Mouse (Mus musculus) embryonic facial prominence, embryonic 15.5 days (tissue): ENCODE results near the gene Trrap. TPM values are rescaled to one million over a fixed set of nuclear protein-coding genes. Genes with fewer than 3 reads are reported as not detected.

ENCODE experiments used
- ATAC-seq: fragments of 200-750 bp; cut with Nextera tagmentation; 2 replicates; pipeline ENCODE4 v1.8.0; 2017; ENCODE audit warnings: low read depth, moderate TSS enrichment; ENCODE audit not compliant: insufficient number of reproducible peaks, low FRiP score, low TSS enrichment
- H3K27ac ChIP-seq: fragments of 300-500 bp; sonication (generic); replicated peaks from 2 replicates; pipeline ENCODE4 v1.5.1; 2015; ENCODE audit warnings: mild to moderate bottlenecking, inconsistent platforms
- H3K27me3 ChIP-seq: fragments of 300-500 bp; sonication (generic); 2 replicates; pipeline ENCODE4 v1.6.1; 2015; ENCODE audit warnings: inconsistent platforms
- H3K36me3 ChIP-seq: fragments of 300-500 bp; sonication (generic); 2 replicates; pipeline ENCODE4 v1.6.1; 2015; ENCODE audit warnings: mild to moderate bottlenecking, inconsistent platforms
- H3K4me1 ChIP-seq: fragments of 300-500 bp; sonication (generic); 2 replicates; pipeline ENCODE4 v1.6.1; 2015; ENCODE audit warnings: inconsistent platforms
- H3K4me2 ChIP-seq: fragments of 300-500 bp; sonication (generic); replicated peaks from 2 replicates; pipeline ENCODE4 v1.6.1; 2015; ENCODE audit warnings: mild to moderate bottlenecking, inconsistent platforms
- H3K4me3 ChIP-seq: fragments of 300-500 bp; sonication (generic); replicated peaks from 2 replicates; pipeline ENCODE4 v1.5.1; 2015; ENCODE audit warnings: mild to moderate bottlenecking, inconsistent platforms
- H3K9ac ChIP-seq: fragments of 300-500 bp; sonication (generic); 2 replicates; pipeline ENCODE4 v1.6.1; 2015; ENCODE audit warnings: inconsistent platforms
- H3K9me3 ChIP-seq: fragments of 300-500 bp; sonication (generic); replicated peaks from 2 replicates; pipeline ENCODE4 v1.6.1; 2016; ENCODE audit warnings: inconsistent platforms
- WGBS: fragments of 180-500 bp; shearing (Covaris S2); methylation state at CpG from one replicate; pipeline ENCODE4 v1.1.7; 2015; 5-methylcytosine and 5-hydroxymethylcytosine counted together
- polyA plus RNA-seq: library from polyadenylated mRNA; unstranded; fragments of >200 nt; fragmentation: Nextera tagmentation; extraction: Ambion mirVana; gene quantifications from 2 replicates; pipeline ENCODE4 v1.2.1, GENCODE M21; 2015

Trrap gene
- polyA plus RNA-seq, 1 experiment from 2014 or later, result 68.6 TPM

DNA sequence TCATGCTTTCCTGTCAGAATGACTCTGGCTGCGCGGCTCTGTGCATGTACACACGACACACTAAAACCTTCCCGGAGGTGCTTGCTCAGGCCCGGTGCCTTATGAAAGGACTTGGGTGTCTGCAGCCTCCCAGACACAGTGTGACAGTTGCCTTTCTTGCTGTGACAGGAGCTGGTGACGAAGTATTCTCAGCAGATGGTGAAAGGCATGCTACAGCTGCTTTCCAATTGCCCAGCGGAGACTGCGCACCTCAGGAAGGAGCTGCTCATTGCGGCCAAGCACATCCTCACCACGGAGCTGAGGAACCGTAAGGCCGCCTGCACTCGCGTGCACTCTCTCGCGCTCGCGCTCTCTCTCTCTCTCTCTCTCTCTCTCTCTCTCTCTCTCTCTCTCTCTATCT lies 18.9 kb downstream of the Trrap start:
- ATAC-seq, result no peak
- no peak overlapping the region for H3K9ac ChIP-seq
- no peak overlapping the region for H3K4me3 ChIP-seq
- no peak overlapping the region for H3K27ac ChIP-seq
- H3K27me3 ChIP-seq, result no peaks in the 10 kb centered on the region
- H3K4me2 ChIP-seq, result no peak overlapping the region
- WGBS, result 96% methylated on average over 18 of the region's 18 CpGs
- peaks cover 98% of the 10 kb centered on the region for H3K36me3 ChIP-seq
- H3K4me1 ChIP-seq, result no peaks in the 10 kb centered on the region
- no peaks in the 10 kb centered on the region for H3K9me3 ChIP-seq

DNA sequence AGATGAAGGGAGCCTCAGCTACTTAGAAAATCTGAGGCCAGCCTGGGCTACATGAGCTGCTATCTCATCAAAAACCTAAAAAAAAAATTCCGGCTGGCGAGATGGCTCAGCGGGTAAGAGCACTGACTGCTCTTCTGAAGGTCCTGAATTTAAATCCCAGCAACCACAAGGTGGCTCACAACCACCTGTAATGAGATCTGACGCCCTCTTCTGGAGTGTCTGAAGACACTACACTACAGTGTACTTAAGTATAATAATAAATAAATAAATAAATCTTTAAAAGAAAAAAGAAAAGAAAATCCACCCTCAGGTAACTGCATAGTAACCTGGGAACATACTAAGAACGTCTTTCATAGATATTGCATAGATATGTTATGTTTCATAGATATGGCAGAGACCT lies 25.8 kb downstream of the Trrap start:
- Histone ChIP-seq H3K9ac (no peak overlapping the region), H3K9me3 (no peaks in the 10 kb centered on the region), H3K36me3 (peaks cover 100% of the 10 kb centered on the region), H3K4me2 (no peak overlapping the region), H3K27ac (no peak overlapping the region), H3K4me3 (no peak overlapping the region), H3K4me1 (no peaks in the 10 kb centered on the region), H3K27me3 (no peaks in the 10 kb centered on the region)
- no peak for ATAC-seq
- 89% methylated on average over 5 of the region's 5 CpGs for WGBS

DNA sequence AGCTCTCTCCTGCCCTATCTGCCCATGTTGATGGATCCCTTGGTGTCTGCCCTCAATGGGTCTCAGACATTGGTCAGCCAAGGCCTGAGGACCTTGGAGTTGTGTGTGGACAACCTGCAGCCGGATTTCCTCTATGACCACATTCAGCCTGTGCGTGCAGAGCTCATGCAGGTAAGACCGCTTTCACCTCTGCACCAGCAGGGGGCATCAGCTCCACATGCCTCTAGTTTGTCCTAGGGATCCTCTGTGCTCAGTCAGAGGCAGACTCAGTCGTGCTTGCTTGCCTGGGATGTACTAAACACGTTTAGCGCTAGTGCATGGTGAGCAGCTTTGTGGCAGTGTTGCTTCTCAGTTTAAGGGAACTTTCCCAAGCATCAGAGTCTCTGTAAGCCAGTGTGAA lies 27.2 kb downstream of the Trrap start:
- no peak for ATAC-seq
- peaks cover 100% of the 10 kb centered on the region for H3K36me3 ChIP-seq
- WGBS, result 75% methylated on average over 6 of the region's 6 CpGs

DNA sequence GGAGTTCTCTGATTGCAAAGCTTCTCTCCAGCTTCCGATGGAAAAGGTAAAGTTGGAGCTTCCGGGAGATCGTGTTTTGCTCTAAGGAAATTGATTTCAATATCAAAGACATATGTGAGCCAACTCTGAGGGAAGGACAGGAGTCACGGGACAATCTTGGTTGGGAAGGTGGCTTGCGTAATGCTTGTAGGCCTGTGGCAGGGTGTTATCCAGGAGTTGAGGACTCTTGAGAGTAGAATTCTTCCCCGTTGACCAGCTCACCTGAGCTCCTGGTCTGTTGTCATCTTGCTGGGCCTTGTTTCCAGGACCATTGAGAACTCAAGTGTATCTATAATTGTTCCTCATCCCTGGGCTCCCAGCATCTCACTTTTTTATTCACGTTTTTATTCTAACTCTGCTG lies 29.6 kb downstream of the Trrap start:
- Histone ChIP-seq H3K9ac (no peak overlapping the region), H3K4me3 (no peak overlapping the region), H3K9me3 (no peaks in the 10 kb centered on the region), H3K4me2 (no peak overlapping the region), H3K36me3 (peaks cover 98% of the 10 kb centered on the region), H3K27me3 (no peaks in the 10 kb centered on the region), H3K4me1 (no peaks in the 10 kb centered on the region), H3K27ac (no peak overlapping the region)
- ATAC-seq, result no peak
- WGBS, result 85% methylated on average over 7 of the region's 7 CpGs

More for the DNA sequence above, 27.2 kb downstream of the Trrap start:
- Histone ChIP-seq H3K27me3 (no peaks in the 10 kb centered on the region), H3K4me2 (no peak overlapping the region), H3K9me3 (no peaks in the 10 kb centered on the region), H3K27ac (no peak overlapping the region), H3K4me1 (no peaks in the 10 kb centered on the region), H3K4me3 (no peak overlapping the region), H3K9ac (no peak overlapping the region)

DNA sequence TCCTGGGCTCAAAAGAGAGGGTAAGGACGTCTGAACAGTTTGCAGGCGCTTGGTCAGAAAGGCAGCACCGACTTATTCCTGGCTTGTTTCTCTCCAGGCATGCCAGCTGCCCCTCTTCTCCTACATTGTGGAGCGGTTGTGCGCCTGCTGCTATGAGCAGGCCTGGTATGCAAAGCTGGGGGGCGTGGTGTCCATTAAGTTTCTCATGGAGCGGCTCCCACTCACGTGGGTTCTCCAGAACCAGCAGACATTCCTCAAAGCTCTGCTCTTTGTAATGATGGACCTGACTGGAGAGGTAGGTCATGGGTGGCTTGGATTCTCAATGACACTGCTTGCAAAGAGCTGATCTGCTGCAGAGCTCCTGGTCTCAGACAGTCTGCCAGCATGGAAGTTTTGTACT lies 35.5 kb downstream of the Trrap start:
- ATAC-seq, result no peak
- H3K4me2 ChIP-seq, result no peak overlapping the region
- 94% methylated on average over 8 of the region's 8 CpGs for WGBS

DNA sequence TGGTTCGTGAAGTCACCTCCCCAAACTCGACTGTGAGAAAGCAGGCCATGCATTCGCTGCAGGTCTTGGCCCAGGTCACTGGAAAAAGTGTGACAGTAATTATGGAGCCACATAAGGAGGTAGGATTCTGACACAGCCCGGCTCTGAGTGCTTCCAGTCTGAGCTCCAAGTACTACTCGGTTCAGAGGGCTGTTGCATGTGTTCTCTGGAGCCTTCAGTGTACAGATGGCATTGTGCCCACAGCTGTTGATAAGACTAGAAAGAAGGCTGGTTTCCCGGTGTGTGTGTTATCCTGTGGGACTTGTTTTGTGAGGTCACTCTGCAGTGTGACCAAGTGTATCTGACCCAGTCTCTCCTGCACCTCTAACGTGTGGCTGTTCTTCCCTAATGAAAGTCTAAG lies 36.6 kb downstream of the Trrap start:
- no peak overlapping the region for H3K9ac ChIP-seq
- H3K4me2 ChIP-seq, result no peak overlapping the region
- H3K27ac ChIP-seq, result no peak overlapping the region
- H3K36me3 ChIP-seq, result peaks cover 98% of the 10 kb centered on the region
- WGBS, result 88% methylated on average over 7 of the region's 7 CpGs
- no peak for ATAC-seq
- H3K4me3 ChIP-seq, result no peak overlapping the region
- H3K27me3 ChIP-seq, result no peaks in the 10 kb centered on the region
- H3K9me3 ChIP-seq, result no peaks in the 10 kb centered on the region
- H3K4me1 ChIP-seq, result no peaks in the 10 kb centered on the region

More for the DNA sequence above, 35.5 kb downstream of the Trrap start:
- no peaks in the 10 kb centered on the region for H3K4me1 ChIP-seq
- H3K27me3 ChIP-seq, result no peaks in the 10 kb centered on the region
- H3K4me3 ChIP-seq, result no peak overlapping the region
- no peak overlapping the region for H3K27ac ChIP-seq
- H3K9ac ChIP-seq, result no peak overlapping the region
- no peaks in the 10 kb centered on the region for H3K9me3 ChIP-seq
- H3K36me3 ChIP-seq, result peaks cover 98% of the 10 kb centered on the region

DNA sequence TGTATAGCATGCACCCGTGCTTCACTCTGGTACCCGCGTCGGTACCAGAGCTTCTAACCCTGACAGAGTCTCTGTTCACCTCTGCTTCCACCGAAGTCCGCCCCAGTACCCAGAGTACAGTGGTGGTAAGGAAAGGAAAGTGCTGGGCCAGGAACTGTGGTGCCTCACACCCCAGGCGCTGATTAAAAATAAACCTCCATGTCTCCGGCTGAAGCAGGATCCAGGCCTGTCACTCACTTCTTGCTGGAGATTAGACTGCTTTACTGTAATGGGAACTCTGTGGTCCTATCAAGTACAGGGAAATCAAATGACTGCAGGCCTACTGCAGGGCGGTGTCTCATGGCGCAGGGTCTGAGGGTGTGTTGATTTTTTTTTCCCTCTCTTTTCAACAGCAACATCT lies 39.4 kb downstream of the Trrap start:
- H3K36me3 ChIP-seq, result peaks cover 100% of the 10 kb centered on the region
- no peak for ATAC-seq
- H3K27me3 ChIP-seq, result no peaks in the 10 kb centered on the region
- H3K4me2 ChIP-seq, result no peak overlapping the region
- H3K9me3 ChIP-seq, result no peaks in the 10 kb centered on the region
- no peak overlapping the region for H3K9ac ChIP-seq
- WGBS, result 94% methylated on average over 10 of the region's 10 CpGs
- no peak overlapping the region for H3K4me3 ChIP-seq
- no peaks in the 10 kb centered on the region for H3K4me1 ChIP-seq
- H3K27ac ChIP-seq, result no peak overlapping the region

DNA sequence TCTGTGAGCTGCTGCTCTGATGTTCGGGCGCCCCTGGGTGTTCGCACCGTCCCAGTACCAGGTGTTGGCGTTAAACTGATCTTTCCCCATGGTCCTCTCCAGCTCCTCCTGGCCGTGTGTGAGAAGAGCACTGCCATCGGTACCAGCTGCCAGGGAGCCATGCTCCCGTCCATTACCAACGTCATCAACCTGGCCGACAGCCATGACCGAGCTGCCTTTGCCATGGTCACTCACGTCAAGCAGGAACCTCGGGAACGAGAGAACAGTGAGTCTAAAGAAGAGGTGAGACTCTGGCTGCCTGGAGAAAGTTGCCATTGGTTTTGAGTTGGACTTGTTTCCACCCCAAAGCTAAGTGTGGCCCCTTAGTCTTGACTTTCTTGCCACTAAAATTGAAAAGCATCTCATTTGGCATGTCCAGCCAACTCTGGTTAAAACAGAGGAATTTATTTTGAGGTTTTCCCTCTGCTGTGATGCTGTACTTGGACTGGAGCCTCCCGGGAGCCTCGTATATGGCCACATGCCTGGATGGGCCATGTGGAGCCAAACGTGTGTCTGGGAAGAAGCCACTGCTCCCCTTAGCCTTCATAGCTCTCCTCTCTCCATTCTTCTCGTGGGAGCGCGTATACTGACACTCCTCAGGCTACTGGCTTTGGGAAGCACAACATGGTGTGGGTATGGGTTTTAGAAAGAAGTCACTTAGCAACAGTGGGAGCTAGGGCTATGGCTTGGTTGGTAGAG lies 61.0 kb downstream of the Trrap start:
- no peak for ATAC-seq
- no peak overlapping the region for H3K27ac ChIP-seq
- WGBS, result 91% methylated on average over 20 of the region's 20 CpGs
- H3K27me3 ChIP-seq, result no peaks in the 10 kb centered on the region
- H3K4me2 ChIP-seq, result no peak overlapping the region
- no peak overlapping the region for H3K9ac ChIP-seq
- H3K36me3 ChIP-seq, result peaks cover 100% of the 10 kb centered on the region
- H3K4me3 ChIP-seq, result no peak overlapping the region
- no peaks in the 10 kb centered on the region for H3K9me3 ChIP-seq
- no peaks in the 10 kb centered on the region for H3K4me1 ChIP-seq

DNA sequence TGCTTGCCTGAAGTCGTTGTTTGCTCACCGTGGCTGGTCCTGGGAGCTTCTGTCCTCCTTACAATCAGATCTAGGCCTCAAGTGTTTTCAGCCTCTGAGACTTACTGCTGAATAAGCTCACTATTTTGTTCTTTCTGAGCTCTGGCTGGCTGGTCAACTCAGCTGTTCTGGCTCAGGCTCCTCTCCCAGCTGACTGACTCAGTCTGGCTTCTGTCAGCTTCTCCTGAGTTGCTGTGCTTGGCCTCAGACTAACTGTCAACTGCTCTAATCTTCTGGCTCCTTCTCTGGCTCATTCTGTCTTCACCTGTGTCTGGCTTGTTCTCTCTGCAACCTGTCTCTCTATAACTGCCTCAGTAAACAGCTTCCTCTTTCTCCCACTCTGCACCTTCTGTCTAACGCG lies 62.1 kb downstream of the Trrap start:
- no peak for ATAC-seq
- Histone ChIP-seq H3K4me3 (no peak overlapping the region), H3K9ac (no peak overlapping the region), H3K36me3 (peaks cover 100% of the 10 kb centered on the region), H3K27ac (no peak overlapping the region), H3K4me1 (no peaks in the 10 kb centered on the region), H3K27me3 (no peaks in the 10 kb centered on the region), H3K4me2 (no peak overlapping the region), H3K9me3 (no peaks in the 10 kb centered on the region)
- WGBS, result 92% methylated on average over 4 of the region's 4 CpGs

DNA sequence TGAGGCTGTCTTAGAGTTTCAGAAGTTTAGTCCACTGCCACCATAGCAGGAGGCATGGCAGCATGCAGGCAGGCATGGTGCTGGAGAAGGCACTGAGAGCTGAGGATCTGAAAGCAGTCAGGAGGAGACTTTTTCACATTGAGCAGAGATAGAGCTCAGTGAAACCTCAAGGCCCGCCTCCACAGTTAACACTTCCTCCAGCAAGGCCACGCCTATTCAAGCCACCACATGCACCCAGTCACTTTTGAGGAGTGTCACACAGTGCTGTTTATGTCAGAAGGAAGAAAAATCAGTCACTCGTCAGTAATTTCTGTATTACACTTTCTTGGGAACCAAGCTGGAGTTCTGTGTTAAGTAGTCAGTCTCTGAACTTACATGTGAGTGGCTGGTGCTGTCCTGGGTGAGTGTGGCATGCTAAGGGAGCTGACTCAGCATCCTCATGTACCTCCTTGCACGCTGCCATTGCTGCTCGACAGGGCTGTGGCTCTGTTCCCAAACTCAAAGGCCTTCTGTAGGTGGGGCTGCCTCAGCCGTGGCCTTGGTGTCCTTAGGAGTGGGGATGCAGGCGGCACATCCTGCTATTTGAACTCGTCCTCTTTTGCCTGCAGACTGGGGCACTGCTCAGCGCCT lies 64.4 kb downstream of the Trrap start:
- no peak overlapping the region for H3K4me2 ChIP-seq
- no peak overlapping the region for H3K9ac ChIP-seq
- no peaks in the 10 kb centered on the region for H3K27me3 ChIP-seq
- no peak overlapping the region for H3K27ac ChIP-seq
- no peaks in the 10 kb centered on the region for H3K4me1 ChIP-seq
- ATAC-seq, result no peak
- H3K4me3 ChIP-seq, result no peak overlapping the region
- WGBS, result 80% methylated on average over 9 of the region's 9 CpGs
- peaks cover 100% of the 10 kb centered on the region for H3K36me3 ChIP-seq
- no peaks in the 10 kb centered on the region for H3K9me3 ChIP-seq

DNA sequence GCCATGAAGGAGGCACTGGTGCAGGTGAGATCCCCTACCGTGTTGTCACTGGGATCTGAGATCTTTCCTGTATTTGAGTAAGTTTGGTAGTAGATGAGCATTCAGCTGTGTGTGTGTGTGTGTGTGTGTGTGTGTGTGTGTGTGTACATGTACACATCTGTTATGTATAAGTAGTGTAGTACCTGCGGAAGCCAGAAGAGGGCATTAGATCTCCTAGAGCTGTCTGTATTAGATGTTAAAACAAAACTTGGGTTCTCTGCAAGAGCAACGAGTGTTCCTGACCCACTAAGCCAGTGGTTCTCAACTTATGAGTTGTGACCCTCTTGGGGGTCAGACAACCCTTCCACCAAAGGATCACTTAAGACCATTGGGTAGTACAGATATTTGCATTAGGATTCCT lies 68.6 kb downstream of the Trrap start:
- WGBS, result 90% methylated on average over 3 of the region's 3 CpGs
- no peak overlapping the region for H3K27ac ChIP-seq
- no peaks in the 10 kb centered on the region for H3K4me1 ChIP-seq
- H3K9ac ChIP-seq, result no peak overlapping the region
- ATAC-seq, result no peak
- H3K27me3 ChIP-seq, result no peaks in the 10 kb centered on the region
- no peak overlapping the region for H3K4me3 ChIP-seq
- no peaks in the 10 kb centered on the region for H3K9me3 ChIP-seq
- peaks cover 100% of the 10 kb centered on the region for H3K36me3 ChIP-seq
- H3K4me2 ChIP-seq, result no peak overlapping the region

DNA sequence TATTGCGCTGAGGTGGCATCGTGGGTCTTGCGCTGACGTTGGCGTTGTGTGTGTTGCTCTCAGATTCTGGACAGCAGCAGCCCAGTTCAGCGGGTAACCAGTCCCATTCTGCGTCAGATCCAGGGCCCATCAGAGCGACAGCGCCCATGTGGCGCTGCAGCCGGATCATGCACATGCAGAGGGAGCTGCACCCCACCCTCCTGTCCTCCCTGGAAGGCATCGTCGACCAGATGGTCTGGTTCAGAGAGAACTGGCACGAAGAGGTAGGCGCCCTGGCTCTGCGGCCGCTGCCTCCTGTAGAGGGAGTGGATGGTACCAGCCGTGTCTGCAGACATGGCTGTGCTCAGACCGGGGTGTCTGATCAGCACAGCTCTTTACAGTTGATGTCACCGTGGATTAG lies 77.8 kb downstream of the Trrap start:
- Histone ChIP-seq H3K9me3 (no peaks in the 10 kb centered on the region), H3K4me2 (no peak overlapping the region), H3K4me1 (no peaks in the 10 kb centered on the region), H3K27ac (no peak overlapping the region), H3K4me3 (no peak overlapping the region), H3K9ac (no peak overlapping the region), H3K27me3 (no peaks in the 10 kb centered on the region), H3K36me3 (peaks cover 100% of the 10 kb centered on the region)
- ATAC-seq, result no peak
- WGBS, result 97% methylated on average over 20 of the region's 20 CpGs
